Mouse (Mus musculus) embryonic facial prominence, embryonic 11.5 days (tissue): ENCODE data around the gene Treml1. TPM values are rescaled to one million over a fixed set of nuclear protein-coding genes. Genes with fewer than 3 reads are reported as not detected.

Experiments
- ATAC-seq: fragments of 200-750 bp; cut with Nextera tagmentation; replicated peaks from 2 replicates; pipeline ENCODE4 v1.8.0; 2017; ENCODE audit warnings: low read depth; ENCODE audit not compliant: insufficient number of reproducible peaks, low FRiP score, low TSS enrichment
- DNase-seq: peaks from one replicate; pipeline ENCODE4 v3.0.0-alpha.2; 2015; ENCODE audit warnings: low spot score
- H3K27ac ChIP-seq: fragments of 300-500 bp; sonication (generic); replicated peaks from 2 replicates; pipeline ENCODE4 v1.5.1; 2014; ENCODE audit warnings: mild to moderate bottlenecking, low read depth, low read length, control low read depth
- H3K27me3 ChIP-seq: fragments of 300-500 bp; sonication (generic); 2 replicates; pipeline ENCODE4 v1.6.1; 2014; ENCODE audit warnings: mild to moderate bottlenecking, low read length, moderate library complexity, mixed read lengths; ENCODE audit not compliant: control insufficient read depth, insufficient read depth
- H3K36me3 ChIP-seq: fragments of 300-500 bp; sonication (generic); replicated peaks from 2 replicates; pipeline ENCODE4 v1.6.1; 2014; ENCODE audit warnings: low read depth, mild to moderate bottlenecking, low read length, moderate library complexity, mixed read lengths; ENCODE audit not compliant: control insufficient read depth, insufficient read depth
- H3K4me1 ChIP-seq: fragments of 300-500 bp; sonication (generic); 2 replicates; pipeline ENCODE4 v1.6.1; 2014; ENCODE audit warnings: low read length, mixed read lengths; ENCODE audit not compliant: control insufficient read depth, insufficient read depth
- H3K4me2 ChIP-seq: fragments of 300-500 bp; sonication (generic); 2 replicates; pipeline ENCODE4 v1.6.1; 2014; ENCODE audit warnings: low read depth, mild to moderate bottlenecking, control low read depth, low read length, moderate library complexity
- H3K4me3 ChIP-seq: fragments of 300-500 bp; sonication (generic); 2 replicates; pipeline ENCODE4 v1.5.1; 2014; ENCODE audit warnings: low read depth, low read length, control low read depth
- H3K9ac ChIP-seq: fragments of 300-500 bp; sonication (generic); replicated peaks from 2 replicates; pipeline ENCODE4 v1.6.1; 2014; ENCODE audit warnings: mild to moderate bottlenecking, control low read depth, low read length
- H3K9me3 ChIP-seq: fragments of 300-500 bp; sonication (generic); replicated peaks from 2 replicates; pipeline ENCODE4 v1.6.1; 2016; ENCODE audit warnings: mild to moderate bottlenecking, low read length, inconsistent platforms, mixed read lengths; ENCODE audit not compliant: control insufficient read depth
- WGBS: fragments of 180-500 bp; shearing (Covaris S2); extraction: QIAGEN DNeasy Blood & Tissue Kit; methylation state at CpG from one replicate; pipeline ENCODE4 v1.1.7; 2014; 5-methylcytosine and 5-hydroxymethylcytosine counted together
- polyA plus RNA-seq: library from polyadenylated mRNA; unstranded; fragments of >200 nt; fragmentation: Nextera tagmentation; extraction: Ambion mirVana; gene quantifications from 2 replicates; pipeline ENCODE4 v1.2.1, GENCODE M21; 2014

Gene Treml1
- polyA plus RNA-seq, 1 experiment from 2014 or later, result 3.0 TPM

- H3K27ac ChIP-seq, result no peak overlapping the region
- no peak overlapping the region for H3K4me3 ChIP-seq
- 81% methylated on average over 3 of the region's 3 CpGs for WGBS
- ATAC-seq, result no peak
- H3K27me3 ChIP-seq, result no peaks in the 10 kb centered on the region
- no peaks in the 10 kb centered on the region for H3K36me3 ChIP-seq
- H3K4me1 ChIP-seq, result no peaks in the 10 kb centered on the region
- DNase-seq, result no peak
- H3K4me2 ChIP-seq, result no peak overlapping the region
- no peak overlapping the region for H3K9ac ChIP-seq
- no peaks in the 10 kb centered on the region for H3K9me3 ChIP-seq
These were observed 2.6 kb downstream of the Treml1 start for GRCm38 (mm10) chr17:48362346-48362745.

- Histone ChIP-seq H3K4me3 (no peak overlapping the region), H3K36me3 (no peaks in the 10 kb centered on the region), H3K4me1 (no peaks in the 10 kb centered on the region), H3K9ac (no peak overlapping the region), H3K4me2 (no peak overlapping the region), H3K9me3 (no peaks in the 10 kb centered on the region), H3K27me3 (no peaks in the 10 kb centered on the region), H3K27ac (no peak overlapping the region)
- ATAC-seq (no peak), DNase-seq (no peak)
- 94% methylated on average over 8 of the region's 8 CpGs for WGBS
These were observed 3.2 kb downstream of the Treml1 start for GRCm38 (mm10) chr17:48362966-48363365.

- DNase-seq, result no peak
- WGBS, result 76% methylated on average over 6 of the region's 6 CpGs
- no peaks in the 10 kb centered on the region for H3K27me3 ChIP-seq
- no peaks in the 10 kb centered on the region for H3K4me1 ChIP-seq
- ATAC-seq, result no peak
- H3K27ac ChIP-seq, result no peak overlapping the region
- no peaks in the 10 kb centered on the region for H3K9me3 ChIP-seq
- H3K4me3 ChIP-seq, result no peak overlapping the region
- H3K36me3 ChIP-seq, result no peaks in the 10 kb centered on the region
- no peak overlapping the region for H3K9ac ChIP-seq
- H3K4me2 ChIP-seq, result no peak overlapping the region
These were observed 3.8 kb downstream of the Treml1 start for GRCm38 (mm10) chr17:48363421-48363965.

- Histone ChIP-seq H3K9ac (no peak overlapping the region), H3K27ac (no peak overlapping the region), H3K36me3 (no peaks in the 10 kb centered on the region), H3K4me2 (no peak overlapping the region), H3K27me3 (no peaks in the 10 kb centered on the region), H3K4me3 (no peak overlapping the region), H3K4me1 (no peaks in the 10 kb centered on the region), H3K9me3 (no peaks in the 10 kb centered on the region)
- WGBS, result 76% methylated on average over 9 of the region's 9 CpGs
- ATAC-seq (no peak), DNase-seq (no peak)
These were observed 5.9 kb downstream of the Treml1 start for GRCm38 (mm10) chr17:48365511-48366155.

- no peak overlapping the region for H3K4me3 ChIP-seq
- H3K9me3 ChIP-seq, result no peaks in the 10 kb centered on the region
- H3K4me2 ChIP-seq, result no peak overlapping the region
- no peak overlapping the region for H3K27ac ChIP-seq
- H3K36me3 ChIP-seq, result no peaks in the 10 kb centered on the region
- DNase-seq (no peak), ATAC-seq (no peak)
- H3K27me3 ChIP-seq, result no peaks in the 10 kb centered on the region
- no peak overlapping the region for H3K9ac ChIP-seq
- 92% methylated on average over 5 of the region's 5 CpGs for WGBS
- H3K4me1 ChIP-seq, result no peaks in the 10 kb centered on the region
These were observed 7.1 kb downstream of the Treml1 start for GRCm38 (mm10) chr17:48366806-48367205.

GRCm38 (mm10) chr17:48371621-48372020 is 11.9 kb downstream of the Treml1 start:
- H3K4me2 ChIP-seq, result no peak overlapping the region
- H3K4me1 ChIP-seq, result no peaks in the 10 kb centered on the region
- H3K4me3 ChIP-seq, result no peak overlapping the region
- no peak for DNase-seq
- no peak for ATAC-seq
- no peak overlapping the region for H3K9ac ChIP-seq
- H3K27ac ChIP-seq, result no peak overlapping the region
- H3K36me3 ChIP-seq, result no peaks in the 10 kb centered on the region
- no peaks in the 10 kb centered on the region for H3K9me3 ChIP-seq
- no peaks in the 10 kb centered on the region for H3K27me3 ChIP-seq

GRCm38 (mm10) chr17:48372987-48373386 is 13.3 kb downstream of the Treml1 start:
- H3K4me1 ChIP-seq, result no peaks in the 10 kb centered on the region
- WGBS, result 56% methylated on average over 8 of the region's 8 CpGs
- no peaks in the 10 kb centered on the region for H3K9me3 ChIP-seq
- H3K27ac ChIP-seq, result no peak overlapping the region
- H3K9ac ChIP-seq, result no peak overlapping the region
- H3K4me3 ChIP-seq, result no peak overlapping the region
- H3K4me2 ChIP-seq, result no peak overlapping the region
- H3K27me3 ChIP-seq, result no peaks in the 10 kb centered on the region
- no peak for ATAC-seq
- no peak for DNase-seq
- H3K36me3 ChIP-seq, result no peaks in the 10 kb centered on the region

GRCm38 (mm10) chr17:48376102-48376501 is 16.4 kb downstream of the Treml1 start:
- Histone ChIP-seq H3K4me2 (no peak overlapping the region), H3K9me3 (no peaks in the 10 kb centered on the region), H3K36me3 (no peaks in the 10 kb centered on the region), H3K4me1 (no peaks in the 10 kb centered on the region), H3K9ac (no peak overlapping the region), H3K27ac (no peak overlapping the region), H3K4me3 (no peak overlapping the region), H3K27me3 (no peaks in the 10 kb centered on the region)
- DNase-seq, result no peak
- ATAC-seq, result no peak
- WGBS, result 96% methylated on average over 1 of the region's 1 CpGs
